Mouse (Mus musculus) cerebellum, adult 8-10 months (tissue): Measurements from ENCODE around the gene Ugt1a6a.

ENCODE experiments used
- DNase-seq: peaks from one replicate; pipeline ENCODE4 v3.0.0; 2022

The Ugt1a6a gene

GRCm38 (mm10) chr1:88230981-88231802 lies 96.6 kb downstream of the Ugt1a6a start:
- no peak for DNase-seq

GRCm38 (mm10) chr1:88231803-88232499 lies 97.3 kb downstream of the Ugt1a6a start:
- no peak for DNase-seq

GRCm38 (mm10) chr1:88232664-88233380 lies 98.2 kb downstream of the Ugt1a6a start:
- no peak for DNase-seq

- DNase-seq, result no peak
These were observed 99.0 kb downstream of the Ugt1a6a start for GRCm38 (mm10) chr1:88233421-88234247.

GRCm38 (mm10) chr1:88234248-88234610 lies 99.6 kb downstream of the Ugt1a6a start:
- no peak for DNase-seq

GRCm38 (mm10) chr1:88234646-88235045 lies 100.0 kb downstream of the Ugt1a6a start:
- no peak for DNase-seq

GRCm38 (mm10) chr1:88235046-88235893 lies 100.7 kb downstream of the Ugt1a6a start:
- no peak for DNase-seq

GRCm38 (mm10) chr1:88235894-88236415 lies 101.3 kb downstream of the Ugt1a6a start:
- DNase-seq, result no peak

GRCm38 (mm10) chr1:88237311-88237710 lies 102.7 kb downstream of the Ugt1a6a start:
- DNase-seq, result no peak

- no peak for DNase-seq
These were observed 104.2 kb downstream of the Ugt1a6a start for GRCm38 (mm10) chr1:88238771-88239170.

- DNase-seq, result no peak
These were observed 105.5 kb downstream of the Ugt1a6a start for GRCm38 (mm10) chr1:88240072-88240471.

GRCm38 (mm10) chr1:88240579-88240978 lies 106.0 kb downstream of the Ugt1a6a start:
- no peak for DNase-seq

GRCm38 (mm10) chr1:88243861-88244260 lies 109.3 kb downstream of the Ugt1a6a start:
- no peak for DNase-seq

GRCm38 (mm10) chr1:88245881-88246280 lies 111.3 kb downstream of the Ugt1a6a start:
- no peak for DNase-seq

- no peak for DNase-seq
These were observed 111.8 kb downstream of the Ugt1a6a start for GRCm38 (mm10) chr1:88246386-88246785.

GRCm38 (mm10) chr1:88247660-88248059 lies 113.1 kb downstream of the Ugt1a6a start:
- DNase-seq, result no peak

GRCm38 (mm10) chr1:88248658-88249057 lies 114.0 kb downstream of the Ugt1a6a start:
- DNase-seq, result no peak

GRCm38 (mm10) chr1:88249596-88249995 lies 115.0 kb downstream of the Ugt1a6a start:
- no peak for DNase-seq

GRCm38 (mm10) chr1:88250023-88250422 lies 115.4 kb downstream of the Ugt1a6a start:
- no peak for DNase-seq

- no peak for DNase-seq
These were observed 118.5 kb downstream of the Ugt1a6a start for GRCm38 (mm10) chr1:88253106-88253505.

GRCm38 (mm10) chr1:88253540-88253939 lies 118.9 kb downstream of the Ugt1a6a start:
- DNase-seq, result no peak
